Mouse (Mus musculus) cerebellum, adult 11-12 months (tissue): ENCODE results near the gene Fkbp3.
"Not testable (repeated sequence)": the region's sequence is repeated elsewhere in the genome, so short reads cannot be mapped to it uniquely, and the experiment has no call there.

Experiments
- DNase-seq: peaks from one replicate; pipeline ENCODE4 v3.0.0; 2022

Fkbp3 gene

GRCm38 (mm10) chr12:65073611-65074178 is at the start of gene Fkbp3:
TSS of gene Fkbp3 (minus strand) at chr12:65074007.
- peak; percentile 98 for DNase-seq

- no peak for DNase-seq
Observed at GRCm38 (mm10) chr12:65119451-65119850, 45.6 kb upstream of the Fkbp3 start.

GRCm38 (mm10) chr12:65118968-65119367 is 45.2 kb upstream of the Fkbp3 start:
- DNase-seq = no peak

- DNase-seq = not testable (repeated sequence)
Observed at GRCm38 (mm10) chr12:65114978-65115377, 41.2 kb upstream of the Fkbp3 start.

- DNase-seq = no peak
Observed at GRCm38 (mm10) chr12:65113925-65114324, 40.1 kb upstream of the Fkbp3 start.

- DNase-seq = no peak
Observed at GRCm38 (mm10) chr12:65112811-65113210, 39.0 kb upstream of the Fkbp3 start.

GRCm38 (mm10) chr12:65111503-65111902 is 37.7 kb upstream of the Fkbp3 start:
- no peak for DNase-seq

GRCm38 (mm10) chr12:65108746-65109145 is 34.9 kb upstream of the Fkbp3 start:
- no peak for DNase-seq

- peak; percentile 16 for DNase-seq
Observed at GRCm38 (mm10) chr12:65076906-65077305, 3.1 kb upstream of the Fkbp3 start.

GRCm38 (mm10) chr12:65075733-65076310 is 2.0 kb upstream of the Fkbp3 start:
- DNase-seq = no peak

GRCm38 (mm10) chr12:65075085-65075732 is 1.4 kb upstream of the Fkbp3 start, which contains the start of gene Fancm:
TSS of gene Fancm (plus strand) at chr12:65075603.
- peak; percentile 89 for DNase-seq

GRCm38 (mm10) chr12:65074651-65075050 is 844 bp upstream of the Fkbp3 start:
- peak; percentile 21 for DNase-seq

GRCm38 (mm10) chr12:65072911-65073610 is 746 bp downstream of the Fkbp3 start:
- DNase-seq = no peak

GRCm38 (mm10) chr12:65068409-65068808 is 5.4 kb downstream of the Fkbp3 start:
- DNase-seq = no peak

GRCm38 (mm10) chr12:65066234-65066633 is 7.6 kb downstream of the Fkbp3 start:
- no peak for DNase-seq

- DNase-seq = no peak
Observed at GRCm38 (mm10) chr12:65065241-65065640, 8.6 kb downstream of the Fkbp3 start.

GRCm38 (mm10) chr12:65061082-65061481 is 12.7 kb downstream of the Fkbp3 start:
- DNase-seq = no peak

GRCm38 (mm10) chr12:65058203-65058602 is 15.6 kb downstream of the Fkbp3 start:
- DNase-seq = no peak

GRCm38 (mm10) chr12:65048799-65049198 is 25.0 kb downstream of the Fkbp3 start:
- DNase-seq = no peak

GRCm38 (mm10) chr12:65037546-65037937 is 36.3 kb downstream of the Fkbp3 start:
- DNase-seq = no peak

GRCm38 (mm10) chr12:65036892-65037545 is 36.8 kb downstream of the Fkbp3 start:
- DNase-seq = no peak

GRCm38 (mm10) chr12:65036190-65036870 is 37.5 kb downstream of the Fkbp3 start, which contains the start of gene Prpf39:
TSS of gene Prpf39 (plus strand) at chr12:65036333.
- DNase-seq = peak; percentile 91

GRCm38 (mm10) chr12:65035839-65036189 is 38.0 kb downstream of the Fkbp3 start:
- no peak for DNase-seq
